Mouse (Mus musculus) lung, postnatal 14 days (tissue): ENCODE results near the gene Ncoa5.

Experiments used
- DNase-seq: peaks from one replicate; pipeline ENCODE4 v3.0.0; 2021

Ncoa5 gene

GRCm38 (mm10) chr2:164994156-164994555 is 40.5 kb downstream of the Ncoa5 start:
- DNase-seq = no peak

- no peak for DNase-seq
Observed at GRCm38 (mm10) chr2:164991808-164992207, 42.9 kb downstream of the Ncoa5 start.

GRCm38 (mm10) chr2:164991111-164991510 is 43.6 kb downstream of the Ncoa5 start:
- DNase-seq = no peak

- DNase-seq = no peak
Observed at GRCm38 (mm10) chr2:164988777-164989176, 45.9 kb downstream of the Ncoa5 start.

GRCm38 (mm10) chr2:164986371-164987027 is 48.2 kb downstream of the Ncoa5 start:
- DNase-seq = no peak

GRCm38 (mm10) chr2:164985962-164986361 is 48.7 kb downstream of the Ncoa5 start:
- no peak for DNase-seq

GRCm38 (mm10) chr2:164979749-164980148 is 54.9 kb downstream of the Ncoa5 start:
- DNase-seq = peak; percentile 78

GRCm38 (mm10) chr2:164975611-164976010 is 59.1 kb downstream of the Ncoa5 start:
- DNase-seq = no peak

GRCm38 (mm10) chr2:164972646-164973045 is 62.0 kb downstream of the Ncoa5 start:
- no peak for DNase-seq

- DNase-seq = no peak
Observed at GRCm38 (mm10) chr2:164970631-164971196, 64.0 kb downstream of the Ncoa5 start.

GRCm38 (mm10) chr2:164969348-164969781 is 65.3 kb downstream of the Ncoa5 start:
- no peak for DNase-seq

GRCm38 (mm10) chr2:164968451-164968851 is 66.2 kb downstream of the Ncoa5 start:
- DNase-seq = peak; percentile 76

- DNase-seq = no peak
Observed at GRCm38 (mm10) chr2:164967761-164968440, 66.8 kb downstream of the Ncoa5 start.

- no peak for DNase-seq
Observed at GRCm38 (mm10) chr2:164967193-164967592, 67.5 kb downstream of the Ncoa5 start.

- peak; percentile 59 for DNase-seq
Observed at GRCm38 (mm10) chr2:164966381-164966780, 68.3 kb downstream of the Ncoa5 start.

- no peak for DNase-seq
Observed at GRCm38 (mm10) chr2:164964981-164965380, 69.7 kb downstream of the Ncoa5 start.

- no peak for DNase-seq
Observed at GRCm38 (mm10) chr2:164964242-164964894, 70.3 kb downstream of the Ncoa5 start.

GRCm38 (mm10) chr2:164962183-164962580 is 72.5 kb downstream of the Ncoa5 start:
- DNase-seq = no peak

- DNase-seq = peak; percentile 73
Observed at GRCm38 (mm10) chr2:164961506-164962182, 73.0 kb downstream of the Ncoa5 start.

GRCm38 (mm10) chr2:164960716-164961441 is 73.8 kb downstream of the Ncoa5 start, which contains the start of gene Slc12a5:
TSS of gene Slc12a5 (plus strand) at chr2:164960802.
- peak; percentile 50 for DNase-seq

- DNase-seq = no peak
Observed at GRCm38 (mm10) chr2:164957548-164958315, 76.9 kb downstream of the Ncoa5 start.
